Mouse (Mus musculus): Measurements from ENCODE around the gene Tmco5. TPM values are rescaled to one million over a fixed set of nuclear protein-coding genes. Genes with fewer than 3 reads are reported as not detected.
A peak's percentile ranks its signal among the peaks of the same experiment; 100 is the strongest.

Gene Tmco5
- polyA plus RNA-seq, 1 experiment from 2014 or later: not detected

DNA sequence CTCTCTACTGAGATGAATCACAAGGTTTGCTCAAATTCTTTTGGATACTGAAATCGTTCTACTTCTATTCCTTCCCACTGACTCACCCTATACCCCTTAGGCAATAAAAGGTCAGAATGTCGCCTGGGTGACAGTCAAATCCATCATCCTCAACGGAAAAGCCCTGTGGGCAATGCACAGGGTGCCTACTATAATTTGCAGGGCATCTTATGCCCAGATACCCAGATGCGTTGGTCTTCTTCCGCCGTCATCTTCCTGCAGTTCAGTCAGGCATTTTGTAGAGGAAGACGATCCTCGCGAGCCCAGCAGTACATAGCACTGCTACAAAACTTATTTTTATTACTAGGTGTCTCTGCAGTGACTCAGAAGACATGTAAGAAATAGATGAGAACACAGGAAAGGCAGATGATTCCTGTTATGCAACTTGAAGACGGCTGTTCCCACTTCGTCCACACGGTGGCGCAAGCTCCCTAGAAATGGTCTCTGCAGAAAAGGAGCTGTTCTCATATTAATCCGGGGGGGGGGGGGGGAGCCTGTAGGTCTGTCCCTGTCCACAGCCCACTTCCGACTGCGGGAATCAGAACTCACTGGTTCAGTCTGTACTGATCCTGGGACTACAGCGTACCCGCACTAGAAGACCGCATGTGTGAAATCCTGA is 21.3 kb downstream of the Tmco5 start:
- Histone ChIP-seq H3K4me2 (ENCODE audit: low read depth, low read length) (peak overlapping the region; percentile 70), H3K4me3 (ENCODE audit: low read depth, low read length) (peak overlapping the region; percentile 19; the same call in 1 of the 2 replicates), H3K36me3 (replicated peaks; ENCODE audit: insufficient read depth, low read length) (no peaks in the 10 kb centered on the region), H3K4me1 (ENCODE audit: insufficient read depth) (no peaks in the 10 kb centered on the region), H3K27ac (ENCODE audit: low read depth) (no peak overlapping the region), H3K9ac (replicated peaks) (no peak overlapping the region), H3K9me3 (ENCODE audit: low read length) (no peaks in the 10 kb centered on the region), H3K27me3 (ENCODE audit: insufficient read depth, low read length) (no peaks in the 10 kb centered on the region)
- no peak for TF ChIP-seq EP300 (IDR thresholded peaks at IDR 0.05; ENCODE audit: low read depth)
- TF ChIP-seq CTCF (IDR thresholded peaks at IDR 0.05; ENCODE audit: low read depth): peak; percentile 86
- ATAC-seq (peak; percentile 38; the same call in 1 of the 2 replicates), DNase-seq (peak; percentile 85)
- 14% methylated on average over 19 of the region's 19 CpGs for WGBS (ENCODE audit: insufficient replicate concordance)

DNA sequence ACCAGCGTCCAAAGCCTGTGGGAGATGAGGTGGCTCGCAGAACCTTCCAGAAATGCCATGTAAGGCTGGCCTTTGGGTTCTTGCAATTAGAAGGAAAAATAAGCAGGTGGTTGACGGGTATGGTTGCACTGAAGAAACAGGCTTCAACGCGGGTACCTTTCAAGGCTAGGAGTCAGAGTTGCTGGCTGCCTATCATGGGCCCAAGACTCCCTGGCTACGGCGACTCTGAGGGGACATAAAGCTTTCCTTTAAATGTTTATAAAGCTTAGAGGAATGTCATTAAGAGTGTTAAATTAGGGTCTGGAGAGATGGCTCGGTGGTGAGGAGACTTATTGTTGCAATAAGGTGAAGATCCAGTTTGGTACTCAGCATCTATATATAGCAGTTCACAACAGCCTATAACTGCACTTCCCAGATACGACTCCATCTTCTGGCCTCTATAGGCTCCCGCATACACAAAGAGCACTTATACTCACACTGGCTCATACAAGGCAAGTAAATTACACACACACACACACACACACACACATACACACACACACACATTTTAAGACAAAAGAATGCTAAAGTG is 21.9 kb downstream of the Tmco5 start:
- TF ChIP-seq EP300 (IDR thresholded peaks at IDR 0.05; ENCODE audit: low read depth) (no peak), CTCF (IDR thresholded peaks at IDR 0.05; ENCODE audit: low read depth) (no peak)
- no peak overlapping the region for H3K9ac ChIP-seq (replicated peaks)
- WGBS (ENCODE audit: insufficient replicate concordance): 36% methylated on average over 10 of the region's 10 CpGs

DNA sequence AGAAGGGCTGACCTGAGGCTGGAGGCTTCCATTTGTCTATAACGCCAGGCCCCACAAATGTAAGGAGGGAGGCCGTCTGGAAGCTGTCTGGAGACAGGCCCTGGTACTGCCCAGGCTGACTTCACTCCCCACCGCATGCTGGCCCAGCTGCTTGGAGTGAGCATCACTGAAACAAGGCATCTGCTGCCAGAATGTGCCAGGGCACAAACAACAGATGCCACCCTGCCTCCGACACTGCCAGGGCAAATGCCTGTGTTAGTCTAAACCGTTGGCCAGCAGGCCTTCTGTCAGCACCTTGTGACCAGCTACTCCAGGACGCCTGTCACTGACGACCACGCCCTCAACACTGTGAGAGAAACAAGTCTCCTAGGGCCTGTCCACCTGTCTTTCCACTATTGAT is 29.8 kb downstream of the Tmco5 start:
- no peak for DNase-seq
- H3K4me3 ChIP-seq (ENCODE audit: low read depth, low read length): no peak overlapping the region

More for the DNA sequence above, 21.9 kb downstream of the Tmco5 start:
- peak overlapping the region; percentile 70 for H3K4me2 ChIP-seq (ENCODE audit: low read depth, low read length)
- no peak overlapping the region for H3K27ac ChIP-seq (ENCODE audit: low read depth)
- H3K36me3 ChIP-seq (replicated peaks; ENCODE audit: insufficient read depth, low read length): no peaks in the 10 kb centered on the region
- DNase-seq (no peak), ATAC-seq (no peak)
- no peaks in the 10 kb centered on the region for H3K4me1 ChIP-seq (ENCODE audit: insufficient read depth)
- H3K27me3 ChIP-seq (ENCODE audit: insufficient read depth, low read length): no peaks in the 10 kb centered on the region
- no peaks in the 10 kb centered on the region for H3K9me3 ChIP-seq (ENCODE audit: low read length)
- H3K4me3 ChIP-seq (ENCODE audit: low read depth, low read length): peak overlapping the region; percentile 19; the same call in 1 of the 2 replicates

DNA sequence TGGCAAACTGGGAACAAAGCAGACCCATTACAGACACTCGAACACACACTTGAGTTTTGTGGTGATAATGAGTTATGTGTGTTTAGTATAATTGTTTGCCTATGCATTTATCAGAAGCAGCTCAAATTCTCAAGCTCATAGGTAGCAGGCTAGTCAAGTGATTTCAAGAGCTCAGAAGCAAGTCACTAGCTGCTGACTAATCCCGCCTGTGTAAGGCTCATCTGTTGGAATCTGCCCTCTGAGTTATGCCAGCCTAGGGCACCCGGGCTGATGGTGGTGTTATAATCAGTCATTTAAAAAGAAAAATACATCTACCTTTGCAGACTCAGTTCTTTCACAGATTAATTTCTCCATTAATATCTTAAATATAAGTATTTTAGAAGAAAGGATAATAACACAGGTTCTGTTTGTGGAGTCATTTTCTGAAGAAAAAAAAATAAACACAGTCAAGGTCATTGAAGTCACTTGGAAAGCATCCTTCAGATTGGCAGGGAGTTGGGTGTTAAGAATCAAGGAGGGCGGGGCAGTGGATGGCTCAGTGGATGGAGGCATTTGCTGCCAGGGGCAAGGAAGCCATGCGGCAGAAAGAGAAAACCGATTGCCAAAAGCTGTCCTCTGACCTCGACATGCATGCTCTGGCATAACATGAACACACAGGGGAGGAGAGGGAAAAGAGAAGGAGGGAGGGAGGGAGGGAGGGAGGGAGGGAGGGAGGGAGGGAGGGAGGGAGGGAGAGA is 34.0 kb downstream of the Tmco5 start:
- no peak for TF ChIP-seq EP300 (IDR thresholded peaks at IDR 0.05; ENCODE audit: low read depth)
- no peak for TF ChIP-seq CTCF (IDR thresholded peaks at IDR 0.05; ENCODE audit: low read depth)
- H3K27me3 ChIP-seq (ENCODE audit: insufficient read depth, low read length): no peaks in the 10 kb centered on the region
- DNase-seq (no peak), ATAC-seq (no peak)
- H3K9ac ChIP-seq (replicated peaks): no peak overlapping the region
- 74% methylated on average over 7 of the region's 7 CpGs for WGBS (ENCODE audit: insufficient replicate concordance)
- no peak overlapping the region for H3K27ac ChIP-seq (ENCODE audit: low read depth)
- H3K36me3 ChIP-seq (replicated peaks; ENCODE audit: insufficient read depth, low read length): no peaks in the 10 kb centered on the region
- H3K4me3 ChIP-seq (ENCODE audit: low read depth, low read length): no peak overlapping the region
- H3K9me3 ChIP-seq (ENCODE audit: low read length): no peaks in the 10 kb centered on the region
- H3K4me2 ChIP-seq (ENCODE audit: low read depth, low read length): no peak overlapping the region
- no peaks in the 10 kb centered on the region for H3K4me1 ChIP-seq (ENCODE audit: insufficient read depth)

More for the DNA sequence above, 29.8 kb downstream of the Tmco5 start:
- H3K27ac ChIP-seq (ENCODE audit: low read depth): no peak overlapping the region
- no peak for ATAC-seq
- H3K9ac ChIP-seq (replicated peaks): no peak overlapping the region
- no peaks in the 10 kb centered on the region for H3K27me3 ChIP-seq (ENCODE audit: insufficient read depth, low read length)
- TF ChIP-seq CTCF (IDR thresholded peaks at IDR 0.05; ENCODE audit: low read depth) (no peak), EP300 (IDR thresholded peaks at IDR 0.05; ENCODE audit: low read depth) (no peak)
- no peak overlapping the region for H3K4me2 ChIP-seq (ENCODE audit: low read depth, low read length)
- 76% methylated on average over 8 of the region's 8 CpGs for WGBS (ENCODE audit: insufficient replicate concordance)
- no peaks in the 10 kb centered on the region for H3K36me3 ChIP-seq (replicated peaks; ENCODE audit: insufficient read depth, low read length)
- no peaks in the 10 kb centered on the region for H3K9me3 ChIP-seq (ENCODE audit: low read length)
- no peaks in the 10 kb centered on the region for H3K4me1 ChIP-seq (ENCODE audit: insufficient read depth)

DNA sequence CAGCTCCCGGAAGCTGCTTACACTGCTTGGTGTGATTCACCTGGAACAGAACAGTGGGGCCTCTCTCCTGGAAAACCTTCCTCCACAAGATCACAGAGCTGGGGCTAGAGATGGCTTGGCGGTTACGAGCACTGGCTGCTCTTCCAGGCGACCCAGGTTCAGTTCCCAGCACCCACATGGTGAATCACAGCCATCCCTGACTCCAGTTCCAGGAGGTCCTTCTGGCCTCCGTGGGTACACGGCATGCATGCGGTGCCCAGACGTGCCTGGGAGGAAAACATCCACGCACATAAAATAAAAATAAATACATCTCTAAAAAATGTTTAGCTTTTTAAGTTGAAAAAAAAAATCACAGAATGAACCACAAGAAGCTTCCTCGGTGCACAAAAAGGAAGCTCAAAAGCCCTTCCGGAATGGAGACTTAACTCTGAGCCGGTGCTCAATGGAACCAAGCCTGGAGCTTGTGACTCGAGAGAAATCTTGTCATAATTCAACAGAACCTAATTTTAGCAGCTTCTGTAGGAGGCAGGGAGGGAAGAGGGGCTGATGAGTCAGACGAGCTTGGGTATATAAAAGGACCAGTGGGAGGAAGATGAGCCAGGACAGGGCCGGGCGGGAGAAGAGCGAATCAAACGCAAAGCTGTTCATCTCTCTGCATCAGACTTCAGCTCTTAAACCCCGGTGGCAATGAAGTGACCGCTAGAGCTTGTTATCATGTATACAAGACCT is 35.4 kb downstream of the Tmco5 start:
- H3K9me3 ChIP-seq (ENCODE audit: low read length): no peaks in the 10 kb centered on the region
- TF ChIP-seq EP300 (IDR thresholded peaks at IDR 0.05; ENCODE audit: low read depth): no peak
- TF ChIP-seq CTCF (IDR thresholded peaks at IDR 0.05; ENCODE audit: low read depth): no peak
- no peaks in the 10 kb centered on the region for H3K4me1 ChIP-seq (ENCODE audit: insufficient read depth)
- no peak overlapping the region for H3K27ac ChIP-seq (ENCODE audit: low read depth)
- ATAC-seq: no peak
- no peak overlapping the region for H3K4me3 ChIP-seq (ENCODE audit: low read depth, low read length)
- H3K4me2 ChIP-seq (ENCODE audit: low read depth, low read length): no peak overlapping the region
- 71% methylated on average over 20 of the region's 20 CpGs for WGBS (ENCODE audit: insufficient replicate concordance)
- H3K36me3 ChIP-seq (replicated peaks; ENCODE audit: insufficient read depth, low read length): no peaks in the 10 kb centered on the region
- no peak for DNase-seq
- H3K27me3 ChIP-seq (ENCODE audit: insufficient read depth, low read length): no peaks in the 10 kb centered on the region
- no peak overlapping the region for H3K9ac ChIP-seq (replicated peaks)

DNA sequence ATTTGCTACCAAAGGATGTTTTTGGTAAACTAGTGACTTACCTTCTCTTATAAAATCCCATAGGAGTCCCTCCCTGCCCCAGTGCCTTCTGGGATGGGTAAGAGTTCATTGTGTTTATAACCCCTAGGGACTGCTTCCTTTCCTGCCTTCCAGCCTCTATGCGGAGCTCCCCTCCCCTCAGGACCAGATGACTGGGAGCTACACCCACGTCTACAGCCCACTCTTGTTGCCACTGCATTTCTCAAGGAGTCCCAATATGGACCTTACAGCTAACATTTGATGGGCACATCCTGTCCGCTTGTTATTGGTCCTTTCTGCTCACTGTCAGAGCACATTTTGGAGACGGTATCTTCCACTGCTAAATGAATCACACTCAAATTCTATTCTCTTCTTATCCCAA is 36.1 kb downstream of the Tmco5 start:
- WGBS (ENCODE audit: insufficient replicate concordance): 75% methylated on average over 4 of the region's 4 CpGs
- TF ChIP-seq EP300 (IDR thresholded peaks at IDR 0.05; ENCODE audit: low read depth): no peak
- no peak for TF ChIP-seq CTCF (IDR thresholded peaks at IDR 0.05; ENCODE audit: low read depth)
- H3K9ac ChIP-seq (replicated peaks): no peak overlapping the region

More for the DNA sequence above, 36.1 kb downstream of the Tmco5 start:
- H3K27ac ChIP-seq (ENCODE audit: low read depth): no peak overlapping the region
- H3K27me3 ChIP-seq (ENCODE audit: insufficient read depth, low read length): no peaks in the 10 kb centered on the region
- H3K4me2 ChIP-seq (ENCODE audit: low read depth, low read length): no peak overlapping the region
- H3K4me1 ChIP-seq (ENCODE audit: insufficient read depth): no peaks in the 10 kb centered on the region
- DNase-seq (no peak), ATAC-seq (no peak)
- no peak overlapping the region for H3K4me3 ChIP-seq (ENCODE audit: low read depth, low read length)
- no peaks in the 10 kb centered on the region for H3K36me3 ChIP-seq (replicated peaks; ENCODE audit: insufficient read depth, low read length)
- H3K9me3 ChIP-seq (ENCODE audit: low read length): no peaks in the 10 kb centered on the region

Measured in liver, postnatal 0 days (tissue).